Mouse (Mus musculus): ENCODE results near the gene Dcn.
A peak's percentile ranks its signal among the peaks of the same experiment; 100 is the strongest.

Gene Dcn

DNA sequence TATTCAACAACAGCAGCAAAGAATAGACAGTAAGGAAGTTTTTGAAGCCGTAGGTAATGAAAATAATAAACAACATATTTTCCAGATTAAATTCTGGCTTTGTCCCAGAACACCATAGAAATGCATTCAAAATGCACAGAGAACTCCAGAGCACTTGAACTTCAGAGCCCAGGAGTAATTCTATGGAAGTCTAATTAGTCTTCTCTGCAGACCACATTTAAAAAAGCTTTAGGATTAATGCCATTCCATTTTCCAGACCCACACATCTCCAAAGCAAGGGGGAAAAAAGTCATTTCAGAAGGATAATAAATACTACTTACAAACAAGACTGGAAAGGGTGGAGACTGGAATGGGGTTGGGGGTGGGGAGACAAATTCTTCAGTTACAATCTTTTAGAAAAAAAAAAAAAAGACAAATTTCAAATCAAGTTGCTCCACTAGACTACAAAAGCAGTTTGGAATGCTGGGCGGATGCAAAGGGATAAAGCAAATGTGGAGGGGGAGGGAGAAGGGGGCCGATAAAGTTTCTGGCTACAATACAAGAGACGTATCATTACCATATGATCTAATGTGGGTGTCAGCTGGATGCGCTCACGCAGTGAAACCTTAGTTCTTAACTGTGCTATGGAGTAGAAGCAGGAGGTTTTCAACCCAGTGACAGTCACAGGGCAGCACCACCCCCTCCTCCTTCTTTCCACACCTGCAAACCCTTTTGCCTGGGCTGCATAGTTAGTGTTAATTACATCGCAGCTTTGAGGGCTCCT lies at the start of gene Dcn:
Gene Dcn, plus strand, starts transcription at position 606 of the 763 bp plus-strand sequence.
- no peak for DNase-seq (ENCODE audit: low read depth, low spot score)

DNA sequence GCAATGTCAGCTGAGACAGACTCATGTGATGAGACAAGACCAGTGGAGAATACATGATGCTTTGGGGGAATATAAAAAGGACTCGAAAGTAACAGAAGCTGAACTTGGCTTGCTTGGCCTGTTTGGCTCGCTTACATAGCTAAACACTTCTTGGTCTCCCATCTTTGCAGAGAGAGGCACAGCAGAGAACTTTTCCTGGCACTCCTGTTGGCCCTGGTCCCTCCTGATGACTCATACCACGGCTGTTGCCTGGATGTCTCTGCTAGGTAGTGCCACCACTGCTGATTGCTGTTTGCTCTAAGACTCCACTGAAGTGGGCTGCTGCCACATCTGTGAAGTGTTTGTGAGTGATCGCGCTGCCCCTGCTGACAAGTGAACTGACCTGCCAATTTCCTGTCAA lies 42.7 kb upstream of the Dcn start:
- DNase-seq (ENCODE audit: low read depth, low spot score) = peak; percentile 74

DNA sequence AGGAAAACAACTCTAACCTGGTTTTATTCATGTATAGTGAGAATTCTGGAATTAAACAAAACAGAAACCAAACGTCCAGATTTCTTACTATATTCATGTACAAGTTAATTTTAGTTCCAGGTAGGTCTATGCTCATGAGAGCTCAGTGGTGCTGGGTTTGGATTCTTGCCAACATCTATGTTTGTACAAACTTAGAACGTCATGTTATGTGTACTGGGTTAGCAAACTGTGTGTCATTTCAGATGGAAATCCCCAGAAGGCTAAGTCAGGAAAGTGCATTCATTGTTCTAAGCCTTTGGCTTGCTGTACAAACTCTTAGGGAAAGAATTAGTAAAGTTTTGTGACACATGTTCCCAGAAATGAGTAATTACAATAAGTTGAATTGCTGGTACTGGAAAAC lies 37.1 kb upstream of the Dcn start:
- no peak for DNase-seq (ENCODE audit: low read depth, low spot score)

DNA sequence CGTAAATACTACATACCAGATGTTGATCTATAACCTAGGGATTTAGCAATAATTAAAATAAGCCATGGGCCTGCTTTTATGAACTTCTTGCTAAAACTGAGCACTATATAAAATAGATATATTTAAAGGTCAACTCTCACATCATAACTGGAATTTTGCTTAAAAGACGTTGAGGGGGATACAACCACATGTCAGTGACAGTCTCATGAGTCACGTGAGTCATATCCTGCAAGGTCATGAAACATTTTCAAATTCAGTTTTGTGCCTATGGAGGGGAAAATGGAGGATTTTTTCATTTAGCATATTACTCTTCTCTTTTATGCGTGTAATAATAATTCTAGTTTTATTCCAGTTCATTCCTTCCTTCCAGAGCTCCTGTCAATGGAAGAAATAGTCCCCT lies 32.9 kb upstream of the Dcn start:
- DNase-seq (ENCODE audit: low read depth, low spot score) = no peak

DNA sequence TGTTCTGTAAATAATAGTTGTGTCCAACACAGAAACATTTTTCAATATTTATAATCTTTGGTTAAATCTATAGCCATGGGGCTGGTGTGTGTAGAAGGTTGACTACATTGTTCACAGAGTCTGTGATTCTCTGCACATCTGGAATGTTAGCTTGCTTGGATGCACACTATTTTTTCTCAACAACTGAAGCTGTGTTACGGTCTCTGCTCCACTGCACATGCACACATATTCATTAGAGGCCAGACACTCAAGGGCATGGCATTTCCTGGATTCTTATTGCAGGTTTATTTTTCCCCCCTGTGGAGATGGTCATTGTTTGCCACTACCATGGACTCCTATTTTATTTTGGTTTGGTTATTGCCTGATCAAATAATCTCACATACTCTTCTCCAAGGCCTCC lies 26.5 kb upstream of the Dcn start:
- DNase-seq (ENCODE audit: low read depth, low spot score) = no peak

DNA sequence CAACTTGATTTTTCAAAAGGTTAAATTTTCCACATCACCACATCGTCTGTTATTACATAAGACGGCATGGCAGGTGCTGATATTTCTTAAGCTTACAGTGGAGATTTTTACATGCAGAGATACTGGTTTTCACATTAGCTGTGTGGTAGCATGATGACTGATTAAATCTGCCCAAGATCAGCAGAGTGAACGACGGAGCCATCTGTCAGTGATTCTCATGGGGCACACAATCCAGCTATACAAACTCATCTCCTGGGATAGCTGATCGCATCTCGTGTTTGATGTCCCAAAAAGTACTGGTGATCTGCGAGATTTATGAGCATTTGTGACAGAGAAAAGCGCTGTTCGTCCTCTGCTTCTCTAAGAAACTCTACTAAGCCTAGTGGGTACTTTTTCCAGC lies 25.9 kb upstream of the Dcn start:
- no peak for DNase-seq (ENCODE audit: low read depth, low spot score)

DNA sequence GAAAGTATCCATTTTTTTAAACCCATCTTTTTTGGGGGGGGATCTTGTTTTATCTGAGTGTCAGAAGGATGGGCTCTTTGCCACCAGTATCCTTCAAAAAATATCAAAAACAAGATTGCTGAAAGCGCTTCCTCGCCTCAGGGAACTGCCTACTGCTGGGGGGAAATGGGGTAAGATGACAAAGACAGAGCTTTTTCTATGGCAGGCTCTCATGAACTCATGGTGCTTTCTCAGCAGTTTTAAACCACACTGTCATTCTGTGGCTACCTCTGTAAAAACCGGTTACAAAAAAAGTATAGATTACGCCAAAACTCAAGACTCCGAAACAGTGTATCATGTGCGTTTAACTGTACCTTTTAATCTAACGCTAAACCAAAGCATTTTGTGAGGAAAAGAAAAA lies 22.4 kb upstream of the Dcn start:
- DNase-seq (ENCODE audit: low read depth, low spot score) = no peak

DNA sequence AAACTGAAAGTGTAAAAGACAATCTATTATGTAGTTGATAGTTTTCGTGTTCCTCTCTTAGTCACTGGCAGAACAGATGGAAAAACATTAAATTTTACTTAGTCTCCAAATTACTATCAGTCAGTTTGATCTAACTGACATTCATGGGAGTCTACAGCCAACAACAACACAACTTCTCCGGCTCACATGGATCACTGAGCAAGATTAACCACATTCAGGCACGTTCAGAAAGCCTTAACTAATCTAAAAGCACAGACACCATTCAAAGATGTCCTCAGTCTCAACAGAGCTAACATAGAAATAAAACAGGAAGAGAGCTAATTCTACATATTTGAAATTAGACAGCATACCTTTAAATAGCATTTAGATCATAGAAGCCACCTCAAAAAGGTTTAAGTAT lies 12.6 kb upstream of the Dcn start:
- no peak for DNase-seq (ENCODE audit: low read depth, low spot score)

DNA sequence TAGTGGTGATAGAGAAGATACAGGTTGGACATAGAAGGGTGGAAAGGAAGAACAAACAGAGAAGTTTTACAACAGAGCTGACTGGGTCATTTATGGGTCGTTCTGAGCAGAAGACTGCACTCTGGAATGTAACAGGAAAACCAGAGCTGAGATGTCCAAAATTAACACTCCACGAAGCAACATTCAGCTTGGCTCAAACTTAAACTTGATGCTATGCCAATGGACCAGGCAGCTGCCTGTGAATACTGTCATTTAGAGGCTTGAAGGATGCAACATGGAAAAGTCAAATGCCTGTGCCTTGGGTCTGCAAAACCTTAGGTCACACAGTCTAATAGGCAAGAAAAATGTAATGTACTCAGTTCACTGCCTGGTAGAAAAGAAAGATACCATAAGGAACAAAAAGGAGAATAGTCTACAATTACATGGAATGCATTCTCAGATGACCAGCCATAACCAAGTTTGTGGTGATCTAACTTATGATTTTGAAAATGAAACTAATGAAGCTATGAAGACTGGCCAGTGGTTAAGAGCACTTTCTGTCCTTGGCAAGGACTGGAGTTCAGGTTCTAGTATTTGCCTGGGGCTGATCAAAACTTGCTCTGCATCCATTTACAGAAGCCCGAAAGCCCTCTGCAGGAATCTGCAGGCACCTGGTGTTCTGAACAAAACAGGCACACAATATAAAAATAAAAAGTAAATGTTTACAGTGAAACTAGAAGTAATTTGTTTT lies 9.8 kb upstream of the Dcn start:
- no peak for DNase-seq (ENCODE audit: low read depth, low spot score)

DNA sequence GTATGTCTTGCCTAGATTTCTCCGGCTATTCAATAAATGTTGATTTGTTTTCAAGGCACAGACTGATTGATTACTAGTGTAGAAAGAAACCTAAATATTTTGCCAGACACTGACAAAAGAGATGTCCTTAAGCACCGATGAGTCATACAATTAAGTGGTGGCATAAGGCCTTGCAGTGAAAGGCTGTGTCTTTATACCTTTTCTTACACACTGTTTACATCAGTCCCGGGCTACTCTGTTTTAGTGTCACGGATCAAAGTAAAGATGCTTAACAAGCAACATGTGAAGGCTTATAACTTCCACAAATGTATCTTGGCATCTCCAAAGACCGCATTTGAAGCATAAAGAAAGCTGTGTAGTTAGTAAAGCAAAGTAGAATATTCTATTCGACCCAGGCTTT lies 3.9 kb upstream of the Dcn start:
- no peak for DNase-seq (ENCODE audit: low read depth, low spot score)

DNA sequence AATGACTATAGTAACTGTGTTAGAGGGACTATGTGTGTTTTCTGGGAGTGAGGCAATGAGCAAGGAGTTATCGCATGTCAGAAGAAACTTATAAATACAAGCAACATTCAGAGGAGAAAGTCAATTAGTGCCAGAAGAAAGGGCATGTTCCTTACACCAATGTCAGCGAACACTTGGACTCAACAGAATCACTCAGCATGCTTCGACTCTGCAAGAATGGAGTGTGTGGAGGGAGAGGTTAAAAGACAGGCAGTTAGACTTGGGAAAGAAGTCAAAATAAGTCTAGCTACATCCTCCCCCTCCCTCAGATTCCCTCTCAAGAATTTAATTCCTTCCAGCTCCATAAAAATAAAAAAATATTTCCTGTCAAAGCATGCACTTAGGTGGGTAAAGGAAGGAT lies 1.1 kb upstream of the Dcn start:
- DNase-seq (ENCODE audit: low read depth, low spot score) = no peak

DNA sequence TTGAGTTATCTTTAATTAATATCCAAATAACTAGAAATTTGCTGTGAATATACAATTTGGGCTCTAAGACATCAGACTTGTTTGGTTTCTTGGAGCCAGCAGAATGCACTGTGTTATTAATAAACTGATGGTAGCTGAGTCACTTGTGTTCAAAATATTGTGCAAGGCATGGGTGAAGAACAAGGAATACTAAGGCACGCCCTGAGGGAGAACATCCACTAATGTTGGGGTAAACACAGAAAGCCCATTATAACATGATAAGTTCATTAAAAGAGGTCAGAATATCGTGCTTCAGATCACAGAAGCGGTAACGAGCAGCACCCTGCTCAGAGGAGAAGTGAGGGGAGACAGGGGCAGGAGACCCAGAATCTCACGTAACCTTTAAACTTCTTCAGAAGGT lies 2.7 kb downstream of the Dcn start:
- no peak for DNase-seq (ENCODE audit: low read depth, low spot score)

DNA sequence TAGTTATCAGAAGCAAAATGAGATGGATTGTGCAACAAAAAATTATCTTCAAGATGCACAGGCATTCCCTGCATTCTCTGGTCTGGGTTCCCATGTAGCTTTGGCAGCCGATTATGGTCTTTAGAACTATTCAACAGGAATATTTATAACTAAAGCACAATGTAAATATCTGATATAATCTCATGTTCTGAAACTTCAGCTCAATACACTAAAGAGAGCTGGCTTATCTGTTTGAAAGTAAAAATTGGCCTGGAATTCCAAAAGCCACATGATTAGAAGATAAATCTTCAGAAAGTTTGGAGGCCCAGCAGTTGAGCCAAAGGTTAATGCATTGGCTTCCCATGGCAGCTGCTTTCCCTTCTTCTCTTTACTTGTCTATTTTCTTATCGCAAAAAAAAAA lies 4.6 kb downstream of the Dcn start:
- no peak for DNase-seq (ENCODE audit: low read depth, low spot score)

DNA sequence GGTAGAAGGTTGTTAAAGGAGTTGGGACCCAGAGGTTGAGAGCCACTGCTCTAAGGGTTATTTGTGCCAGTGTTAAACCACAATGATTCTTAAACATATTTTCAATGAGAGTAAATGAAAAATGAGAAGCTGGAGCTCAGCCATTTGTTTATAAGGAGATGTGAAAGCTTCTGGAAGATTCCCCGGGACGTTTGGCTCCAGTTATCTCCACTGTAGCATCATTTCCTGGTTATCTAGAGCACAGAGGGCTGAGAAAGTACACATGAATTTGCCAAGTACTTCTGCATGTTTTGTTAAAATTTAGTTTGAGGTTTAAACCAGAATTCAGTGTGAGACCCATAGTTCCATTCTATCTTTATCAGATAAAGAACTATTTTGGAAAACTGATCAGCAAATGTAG lies 5.7 kb downstream of the Dcn start:
- no peak for DNase-seq (ENCODE audit: low read depth, low spot score)

DNA sequence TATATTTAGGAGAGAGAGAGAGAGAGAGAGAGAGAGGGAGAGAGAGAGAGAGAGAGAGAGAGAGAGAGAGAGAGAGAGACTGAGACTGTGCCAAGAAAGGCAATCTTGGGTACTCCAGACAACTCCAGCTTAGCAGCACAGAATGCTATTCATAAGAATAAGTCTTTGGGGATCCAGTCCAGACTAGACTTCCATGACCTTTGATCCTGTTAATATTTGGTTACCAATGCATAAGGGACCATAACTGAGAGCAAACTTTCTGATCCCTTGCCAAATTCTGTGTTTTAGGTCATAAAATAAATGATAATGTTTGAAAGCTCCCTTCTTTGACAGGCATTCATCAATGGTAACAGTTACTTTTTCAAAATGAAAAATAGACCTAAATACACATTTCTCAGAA lies 6.7 kb downstream of the Dcn start:
- DNase-seq (ENCODE audit: low read depth, low spot score) = no peak

DNA sequence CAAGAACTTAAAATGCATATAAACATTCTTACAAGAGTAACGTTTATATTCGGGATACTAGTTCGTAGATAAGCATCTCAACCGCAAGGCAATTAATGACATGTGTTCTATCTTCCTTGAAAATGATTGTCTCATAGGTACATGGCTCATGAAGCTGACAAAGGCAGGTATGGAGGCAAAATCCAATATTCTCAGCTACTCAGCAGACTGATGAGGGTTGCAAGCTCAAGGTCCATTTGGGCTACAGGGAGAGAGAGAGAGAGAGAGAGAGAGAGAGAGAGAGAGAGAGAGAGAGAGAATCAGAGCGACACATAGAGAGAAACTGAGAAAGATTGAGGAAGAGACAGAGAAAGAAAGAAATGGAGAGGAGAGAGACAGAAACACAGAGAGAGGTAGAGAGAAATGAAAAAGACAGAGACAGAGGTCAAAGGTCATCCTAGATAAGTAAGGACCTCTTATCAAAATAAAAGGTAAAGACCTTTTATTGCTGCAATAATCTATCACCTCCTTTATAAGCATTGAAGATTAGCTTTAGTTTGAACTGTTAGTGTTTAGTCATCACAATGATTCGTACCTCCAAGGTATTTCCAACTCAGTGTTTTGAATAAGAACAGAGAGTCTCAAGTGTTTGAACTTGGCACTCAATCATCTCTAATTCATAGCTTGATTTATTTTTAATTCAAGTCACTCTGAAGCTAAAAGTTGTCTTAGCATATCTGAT lies 8.0 kb downstream of the Dcn start:
- DNase-seq (ENCODE audit: low read depth, low spot score) = no peak

DNA sequence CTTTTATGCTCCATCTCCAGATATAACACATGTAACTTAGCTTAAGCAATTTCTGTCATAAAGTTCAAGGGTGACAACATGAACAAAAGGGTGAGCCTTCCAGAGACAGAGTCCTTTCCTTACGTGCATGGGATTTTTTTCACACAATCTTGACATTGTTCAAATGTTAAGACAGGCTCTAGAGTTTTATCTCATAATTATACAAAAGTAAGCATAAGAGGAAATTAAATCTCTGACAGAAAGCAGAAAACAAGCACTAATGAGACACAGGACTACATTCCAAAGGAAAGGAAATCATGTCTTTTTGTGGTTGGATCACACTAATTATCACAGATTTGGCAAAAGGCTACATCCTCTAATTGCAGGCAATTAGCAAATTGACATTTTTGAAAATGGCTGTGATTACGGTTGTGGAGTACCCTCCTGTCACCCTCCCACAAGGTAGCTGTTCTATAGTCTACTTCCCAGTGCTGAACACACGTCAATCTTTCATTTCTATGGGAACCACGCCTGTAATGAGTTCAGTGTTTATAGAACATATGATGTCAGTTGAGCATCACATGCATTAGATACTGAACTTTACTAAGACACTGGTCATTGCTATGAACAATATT lies 13.1 kb downstream of the Dcn start:
- no peak for DNase-seq (ENCODE audit: low read depth, low spot score)

DNA sequence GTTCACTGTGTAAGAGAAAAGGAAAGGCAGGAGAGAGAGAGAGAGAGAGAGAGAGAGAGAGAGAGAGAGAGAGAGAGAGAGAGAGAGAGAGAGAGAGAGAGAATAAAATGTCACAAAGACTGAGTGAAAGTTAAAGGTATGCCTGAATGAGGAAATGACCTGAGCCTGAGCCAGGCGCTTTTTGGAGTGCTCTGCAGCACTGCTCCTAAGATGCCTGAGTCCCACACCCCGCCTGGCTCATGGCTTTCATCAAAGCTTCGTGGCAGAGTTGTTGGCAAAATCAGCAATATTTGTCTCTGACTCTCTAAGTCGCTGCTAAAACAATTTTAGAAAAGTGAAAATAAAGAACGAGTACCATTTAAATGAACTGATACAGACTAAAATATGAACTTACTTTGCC lies 18.2 kb downstream of the Dcn start:
- DNase-seq (ENCODE audit: low read depth, low spot score) = no peak

DNA sequence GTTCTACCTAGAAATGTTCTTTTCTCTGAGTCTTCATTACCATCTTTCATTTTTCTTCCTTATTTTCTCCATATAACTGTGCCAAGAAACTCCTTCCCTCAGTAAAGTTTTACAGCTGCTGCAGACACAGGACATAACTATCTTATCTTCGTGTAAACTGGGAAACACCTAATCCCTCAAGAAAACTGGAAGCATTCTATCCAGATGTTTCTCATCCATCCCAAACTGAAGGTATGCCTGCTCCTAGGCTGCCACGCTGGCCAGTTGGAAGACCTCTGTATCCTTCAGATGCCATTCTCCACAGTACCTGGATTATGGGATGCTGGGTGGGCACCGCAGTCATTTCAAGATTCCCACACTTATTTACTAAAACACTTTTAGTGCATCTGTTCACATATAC lies 44.0 kb downstream of the Dcn start:
- DNase-seq (ENCODE audit: low read depth, low spot score) = no peak

DNA sequence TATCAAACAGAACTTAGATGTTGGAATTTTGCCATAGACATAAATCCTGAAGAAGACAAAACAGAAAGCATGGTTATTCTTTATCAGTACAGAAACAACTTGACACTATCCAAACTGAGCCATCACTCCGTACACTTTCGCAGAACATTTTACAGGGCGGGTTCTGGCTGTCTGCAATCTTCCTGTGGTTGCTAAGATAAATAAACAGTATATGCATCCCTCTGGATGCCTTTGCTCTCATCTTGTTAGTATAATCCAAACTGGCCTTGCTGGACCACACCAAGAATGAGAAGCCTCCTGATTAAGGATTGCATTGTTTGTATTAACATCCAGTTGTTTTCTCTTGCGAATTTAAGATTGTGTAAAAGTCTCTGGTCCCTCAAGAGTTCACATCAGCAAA lies 56.3 kb downstream of the Dcn start:
- DNase-seq (ENCODE audit: low read depth, low spot score) = no peak

DNA sequence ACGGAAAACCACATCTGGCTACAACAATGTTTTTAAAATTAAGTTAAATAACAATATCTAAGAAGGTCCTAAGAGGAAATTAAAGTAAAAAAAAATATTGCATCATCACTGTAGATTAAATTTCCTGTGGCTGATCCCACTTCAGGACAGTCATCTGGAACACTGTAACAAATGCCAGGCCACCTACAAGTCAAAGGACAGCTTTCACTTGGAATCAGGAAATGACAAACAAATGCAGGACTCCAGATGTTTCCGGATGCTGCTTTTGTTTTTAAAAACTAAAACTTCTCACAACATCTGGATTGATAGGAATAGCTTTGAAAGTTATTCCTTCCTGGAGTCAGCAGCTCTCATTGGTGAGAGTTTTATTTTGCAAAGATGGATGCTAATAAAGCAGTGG lies 57.5 kb downstream of the Dcn start:
- DNase-seq (ENCODE audit: low read depth, low spot score) = no peak

DNA sequence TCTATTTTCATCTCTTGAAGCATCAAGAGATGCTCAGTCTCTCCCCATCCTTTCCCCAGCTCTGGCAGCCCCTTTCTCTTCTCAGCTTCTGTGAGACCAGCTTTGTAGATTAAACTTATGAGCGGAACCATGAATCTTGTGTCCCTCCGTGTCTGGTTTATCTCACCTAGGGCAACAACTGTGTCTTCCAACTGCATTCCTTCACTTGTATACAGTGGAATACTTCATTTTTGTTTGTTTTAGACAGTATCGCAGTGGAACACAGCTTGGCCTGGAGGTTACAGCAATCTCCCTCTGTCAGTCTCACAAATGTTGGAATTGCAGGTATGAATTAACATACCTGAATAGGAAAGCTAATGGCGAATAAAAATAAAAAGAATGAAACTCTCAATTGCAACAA lies 58.8 kb downstream of the Dcn start:
- DNase-seq (ENCODE audit: low read depth, low spot score) = no peak

Measured in telencephalon, adult 2 months (tissue).